Mouse (Mus musculus): ENCODE results near the gene Omt2b.
"Not testable (repeated sequence)": the region's sequence is repeated elsewhere in the genome, so short reads cannot be mapped to it uniquely, and the experiment has no call there.

DNA sequence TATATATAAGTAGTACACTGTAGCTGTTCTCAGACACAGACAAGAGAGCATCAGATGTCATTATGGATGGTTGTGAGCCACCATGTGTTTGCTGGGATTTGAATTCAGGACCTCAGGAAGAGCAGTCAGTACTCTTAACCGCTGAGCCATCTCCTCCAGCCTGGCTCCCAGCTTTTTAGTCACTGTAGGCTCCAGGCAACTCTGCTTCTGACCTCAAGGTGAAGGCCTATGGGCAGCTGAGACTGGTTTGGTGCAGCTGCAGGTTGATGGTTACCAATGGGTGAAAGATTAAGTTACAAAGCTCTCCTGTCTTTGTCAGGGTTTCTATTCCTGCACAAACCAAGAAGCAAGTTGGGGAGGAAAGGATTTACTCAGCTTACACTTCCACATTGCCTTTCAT is 33.7 kb upstream of the Omt2b start:
- TF ChIP-seq CTCF (conservative IDR thresholded peaks at IDR 0.05; ENCODE audit: insufficient read depth, insufficient read length, low read depth, low read length); POLR2A (IDR thresholded peaks at IDR 0.05; ENCODE audit: low read depth, low read length): not testable (repeated sequence)
